Mouse (Mus musculus): ENCODE data around the gene Htr1f. TPM values are rescaled to one million over a fixed set of nuclear protein-coding genes. Genes with fewer than 3 reads are reported as not detected.
A peak's percentile ranks its signal among the peaks of the same experiment; 100 is the strongest.

Gene Htr1f
- total RNA-seq, 2 experiments from 2014 or later: 5.4 to 5.8 TPM

- no peak overlapping the region for H3K27ac ChIP-seq
- no peak overlapping the region for H3K4me3 ChIP-seq
- no peak for TF ChIP-seq CTCF (conservative IDR thresholded peaks at IDR 0.05)
- no peak for DNase-seq (ENCODE audit: low spot score in 2 of 2)
Measured at GRCm38 (mm10) chr16:65018134-65018533, 87.5 kb downstream of the Htr1f start.

- Histone ChIP-seq H3K4me3 (no peak overlapping the region), H3K27ac (no peak overlapping the region)
- TF ChIP-seq CTCF (conservative IDR thresholded peaks at IDR 0.05): no peak
- DNase-seq (ENCODE audit: low spot score in 2 of 2): no peak
Measured at GRCm38 (mm10) chr16:65017566-65017965, 88.1 kb downstream of the Htr1f start.

- Histone ChIP-seq H3K27ac (no peak overlapping the region), H3K4me3 (no peak overlapping the region)
- no peak for TF ChIP-seq CTCF (conservative IDR thresholded peaks at IDR 0.05)
- no peak for DNase-seq (ENCODE audit: low spot score in 2 of 2)
Measured at GRCm38 (mm10) chr16:65015241-65015640, 90.4 kb downstream of the Htr1f start.

- Histone ChIP-seq H3K27ac (no peak overlapping the region), H3K4me3 (no peak overlapping the region)
- DNase-seq (ENCODE audit: low spot score in 2 of 2): no peak
- no peak for TF ChIP-seq CTCF (conservative IDR thresholded peaks at IDR 0.05)
Measured at GRCm38 (mm10) chr16:65001993-65002821, 103.4 kb downstream of the Htr1f start.

- DNase-seq (ENCODE audit: low spot score in 2 of 2): no peak
- TF ChIP-seq CTCF (conservative IDR thresholded peaks at IDR 0.05): no peak
- H3K27ac ChIP-seq: no peak overlapping the region
- H3K4me3 ChIP-seq: no peak overlapping the region
Measured at GRCm38 (mm10) chr16:64989279-64989800, 116.3 kb downstream of the Htr1f start.

- no peak overlapping the region for H3K27ac ChIP-seq
- no peak for TF ChIP-seq CTCF (conservative IDR thresholded peaks at IDR 0.05)
- no peak for DNase-seq (ENCODE audit: low spot score in 2 of 2)
- no peak overlapping the region for H3K4me3 ChIP-seq
Measured at GRCm38 (mm10) chr16:64987564-64987963, 118.1 kb downstream of the Htr1f start.

- H3K27ac ChIP-seq: no peak overlapping the region
- TF ChIP-seq CTCF (conservative IDR thresholded peaks at IDR 0.05): no peak
- DNase-seq (ENCODE audit: low spot score in 2 of 2): no peak
- H3K4me3 ChIP-seq: no peak overlapping the region
Measured at GRCm38 (mm10) chr16:64987049-64987448, 118.6 kb downstream of the Htr1f start.

GRCm38 (mm10) chr16:64974636-64975035, 131.0 kb downstream of the Htr1f start:
- Histone ChIP-seq H3K27ac (no peak overlapping the region), H3K4me3 (no peak overlapping the region)
- peak in 1 of 2 experiments; percentile 4 for DNase-seq (ENCODE audit: low spot score in 2 of 2)
- no peak for TF ChIP-seq CTCF (conservative IDR thresholded peaks at IDR 0.05)

- Histone ChIP-seq H3K4me3 (no peak overlapping the region), H3K27ac (no peak overlapping the region)
- TF ChIP-seq CTCF (conservative IDR thresholded peaks at IDR 0.05): no peak
- no peak for DNase-seq (ENCODE audit: low spot score in 2 of 2)
Measured at GRCm38 (mm10) chr16:64973533-64974305, 131.9 kb downstream of the Htr1f start.

- Histone ChIP-seq H3K4me3 (no peak overlapping the region), H3K27ac (no peak overlapping the region)
- TF ChIP-seq CTCF (conservative IDR thresholded peaks at IDR 0.05): peak; percentile 45
- no peak for DNase-seq (ENCODE audit: low spot score in 2 of 2)
Measured at GRCm38 (mm10) chr16:64961690-64962089, 144.0 kb downstream of the Htr1f start.

GRCm38 (mm10) chr16:64941646-64942195, 163.9 kb downstream of the Htr1f start:
- TF ChIP-seq CTCF (conservative IDR thresholded peaks at IDR 0.05): no peak
- no peak overlapping the region for H3K27ac ChIP-seq
- H3K4me3 ChIP-seq: no peak overlapping the region
- DNase-seq (ENCODE audit: low spot score in 2 of 2): no peak

GRCm38 (mm10) chr16:64934793-64935192, 170.9 kb downstream of the Htr1f start:
- no peak for TF ChIP-seq CTCF (conservative IDR thresholded peaks at IDR 0.05)
- no peak overlapping the region for H3K4me3 ChIP-seq

GRCm38 (mm10) chr16:64934011-64934410, 171.6 kb downstream of the Htr1f start:
- no peak overlapping the region for H3K4me3 ChIP-seq
- no peak overlapping the region for H3K27ac ChIP-seq
- DNase-seq (ENCODE audit: low spot score in 2 of 2): peak in 1 of 2 experiments; percentile 16
- TF ChIP-seq CTCF (conservative IDR thresholded peaks at IDR 0.05): no peak

More at GRCm38 (mm10) chr16:64934793-64935192, 170.9 kb downstream of the Htr1f start:
- DNase-seq (ENCODE audit: low spot score in 2 of 2): no peak
- H3K27ac ChIP-seq: no peak overlapping the region
